Mouse (Mus musculus) neural tube, embryonic 14.5 days (tissue): ENCODE measurements at regions not wholly inside any gene's neighbourhood (a gene's known extent, or its start where the extent isn't known, plus 50 kb on each side); places are given as distances from the start of the nearest gene placed in this dataset.
A peak's percentile ranks its signal among the peaks of the same experiment; 100 is the strongest.

Source experiments
- ATAC-seq: fragments of 200-750 bp; cut with Nextera tagmentation; 2 replicates; pipeline ENCODE4 v1.8.0; 2017; ENCODE audit warnings: low read depth, mild to moderate bottlenecking, moderate TSS enrichment, moderate library complexity
- H3K27ac ChIP-seq: fragments of 300-500 bp; sonication (generic); 2 replicates; pipeline ENCODE4 v1.5.1; 2014; ENCODE audit warnings: low read depth, mild to moderate bottlenecking, control low read depth, low read length, moderate library complexity, mixed read lengths
- H3K27me3 ChIP-seq: fragments of 300-500 bp; sonication (generic); 2 replicates; pipeline ENCODE4 v1.6.1; 2014; ENCODE audit warnings: low read length; ENCODE audit not compliant: control insufficient read depth, insufficient read depth
- H3K36me3 ChIP-seq: fragments of 300-500 bp; sonication (generic); 2 replicates; pipeline ENCODE4 v1.6.1; 2014; ENCODE audit warnings: low read length, mixed read lengths; ENCODE audit not compliant: control insufficient read depth, insufficient read depth
- H3K4me1 ChIP-seq: fragments of 300-500 bp; sonication (generic); 2 replicates; pipeline ENCODE4 v1.6.1; 2014; ENCODE audit warnings: low read length; ENCODE audit not compliant: control insufficient read depth, insufficient read depth
- H3K4me2 ChIP-seq: fragments of 300-500 bp; sonication (generic); 2 replicates; pipeline ENCODE4 v1.6.1; 2014; ENCODE audit warnings: mild to moderate bottlenecking, low read depth, low read length, control low read depth
- H3K4me3 ChIP-seq: fragments of 300-500 bp; sonication (generic); 2 replicates; pipeline ENCODE4 v1.5.1; 2014; ENCODE audit warnings: low read depth, low read length, control low read depth, mixed read lengths
- H3K9ac ChIP-seq: fragments of 300-500 bp; sonication (generic); replicated peaks from 2 replicates; pipeline ENCODE4 v1.6.1; 2014; ENCODE audit warnings: low read depth, mild to moderate bottlenecking, control low read depth, low read length, mixed read lengths
- H3K9me3 ChIP-seq: fragments of 300-500 bp; sonication (generic); 2 replicates; pipeline ENCODE4 v1.6.1; 2016; ENCODE audit warnings: low read length; ENCODE audit not compliant: control insufficient read depth
- WGBS: fragments of 180-500 bp; shearing (Covaris S2); extraction: QIAGEN DNeasy Blood & Tissue Kit; methylation state at CpG from one replicate; pipeline ENCODE4 v1.1.7; 2014; 5-methylcytosine and 5-hydroxymethylcytosine counted together

DNA sequence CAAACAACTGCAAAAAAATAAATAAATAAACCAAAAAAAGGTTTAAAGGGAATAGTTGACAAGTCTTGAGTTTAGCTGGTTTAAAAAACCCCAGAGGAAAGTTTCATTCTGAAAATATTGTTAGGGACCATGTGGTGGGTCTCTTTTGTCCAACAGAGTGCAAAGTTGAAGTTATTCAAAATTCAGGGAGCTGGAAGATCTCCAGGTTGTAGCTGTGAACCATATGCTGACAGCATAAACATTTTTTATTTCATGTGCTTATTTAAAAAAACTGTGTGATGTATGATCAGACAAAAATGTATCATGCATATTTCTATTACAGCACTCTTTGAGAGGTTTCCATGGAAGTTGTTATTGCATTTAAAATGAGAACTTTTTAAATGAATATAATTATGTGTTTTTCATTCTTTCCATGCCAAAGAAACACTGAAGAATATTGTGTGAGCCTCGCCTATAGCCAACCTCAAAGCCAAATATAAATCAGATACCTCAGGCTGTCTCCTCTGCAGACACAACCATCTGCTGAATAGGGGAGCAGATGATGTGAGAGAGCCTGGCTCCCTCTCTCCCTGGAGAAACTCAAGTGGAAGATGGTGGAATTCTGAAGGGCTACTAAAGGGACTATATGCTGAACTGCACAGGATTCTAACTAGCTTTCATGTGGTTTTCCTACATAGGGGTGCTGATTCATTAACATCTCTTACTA, 413.4 kb upstream of the Impad1 start:
- H3K9me3 ChIP-seq = no peaks in the 10 kb centered on the region
- ATAC-seq = no peak
- no peak overlapping the region for H3K4me2 ChIP-seq
- 68% methylated on average over 1 of the region's 1 CpGs for WGBS
- no peak overlapping the region for H3K27ac ChIP-seq
- no peak overlapping the region for H3K9ac ChIP-seq
- no peaks in the 10 kb centered on the region for H3K36me3 ChIP-seq
- no peaks in the 10 kb centered on the region for H3K27me3 ChIP-seq
- no peak overlapping the region for H3K4me3 ChIP-seq
- H3K4me1 ChIP-seq = no peaks in the 10 kb centered on the region

DNA sequence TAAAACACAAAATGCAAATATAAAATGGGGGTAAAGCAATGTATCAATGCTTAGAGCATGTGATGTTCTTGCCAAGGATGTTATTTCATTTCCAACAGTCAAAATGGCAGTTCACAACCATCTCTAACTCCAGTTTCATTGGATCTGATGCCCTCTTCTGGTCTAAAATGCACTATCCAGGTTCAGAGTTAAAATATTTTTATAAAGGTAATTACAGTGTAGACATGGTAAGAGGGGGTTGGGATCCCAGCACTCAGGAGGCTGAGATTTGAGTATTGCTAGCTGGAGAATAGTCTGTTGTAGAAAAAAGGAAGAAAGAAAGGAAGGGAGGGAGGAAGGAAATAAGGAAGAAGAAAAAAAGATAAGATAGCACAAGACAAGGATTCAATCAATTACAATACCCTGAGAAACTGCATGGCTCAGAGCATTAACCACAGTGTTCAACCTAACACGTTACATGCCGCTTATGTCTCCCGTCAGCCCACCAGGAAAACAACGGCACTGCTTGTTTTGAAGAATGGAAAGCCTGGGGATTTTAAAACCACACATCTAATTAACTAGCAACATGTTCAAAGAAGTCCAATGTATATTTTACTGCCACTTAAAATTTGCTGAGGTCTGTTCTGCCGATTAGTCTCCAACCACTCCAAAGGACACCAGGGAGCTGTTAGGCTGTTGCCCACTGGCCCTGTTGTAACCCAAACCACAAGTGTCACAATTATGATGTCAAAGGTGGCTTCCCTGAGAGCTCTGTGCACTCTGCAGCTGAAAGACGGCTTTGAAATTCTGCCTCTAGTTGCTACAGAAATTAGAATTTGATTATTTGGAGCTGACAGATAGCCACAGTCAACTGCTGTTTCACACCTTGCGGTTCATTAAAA, 412.4 kb upstream of the Impad1 start:
- no peaks in the 10 kb centered on the region for H3K27me3 ChIP-seq
- WGBS = 64% methylated on average over 7 of the region's 7 CpGs

DNA sequence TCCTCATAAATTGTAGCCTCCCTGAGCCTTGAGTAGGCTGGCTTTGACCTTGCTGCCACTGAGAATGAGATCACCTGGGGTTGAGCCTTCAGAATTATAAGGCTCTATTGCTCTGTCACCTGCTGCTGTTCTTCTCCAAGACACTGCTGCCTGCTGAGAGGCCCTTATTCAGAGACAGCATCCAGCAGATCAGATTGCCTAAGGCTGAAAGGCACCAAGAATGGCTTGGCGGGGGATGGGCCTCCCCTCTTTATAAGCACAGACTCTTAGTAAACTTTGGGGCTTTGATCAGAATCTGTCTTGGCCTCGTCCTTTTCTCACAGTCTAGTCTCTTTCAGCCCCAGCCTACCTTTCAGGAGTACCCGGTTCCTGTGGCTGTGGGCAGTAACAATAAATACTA, 401.1 kb upstream of the Impad1 start:
- H3K9ac ChIP-seq = no peak overlapping the region
- H3K4me1 ChIP-seq = no peaks in the 10 kb centered on the region
- 15% methylated on average over 3 of the region's 3 CpGs for WGBS
- no peaks in the 10 kb centered on the region for H3K9me3 ChIP-seq
- no peaks in the 10 kb centered on the region for H3K36me3 ChIP-seq
- no peak overlapping the region for H3K4me3 ChIP-seq
- H3K27me3 ChIP-seq = no peaks in the 10 kb centered on the region
- no peak overlapping the region for H3K27ac ChIP-seq
- ATAC-seq = no peak
- no peak overlapping the region for H3K4me2 ChIP-seq

More for the DNA sequence above, 412.4 kb upstream of the Impad1 start:
- no peak overlapping the region for H3K4me3 ChIP-seq
- peak; percentile 74 for ATAC-seq
- H3K27ac ChIP-seq = no peak overlapping the region
- H3K36me3 ChIP-seq = no peaks in the 10 kb centered on the region
- H3K4me2 ChIP-seq = no peak overlapping the region
- H3K4me1 ChIP-seq = no peaks in the 10 kb centered on the region
- H3K9me3 ChIP-seq = no peaks in the 10 kb centered on the region
- H3K9ac ChIP-seq = no peak overlapping the region

DNA sequence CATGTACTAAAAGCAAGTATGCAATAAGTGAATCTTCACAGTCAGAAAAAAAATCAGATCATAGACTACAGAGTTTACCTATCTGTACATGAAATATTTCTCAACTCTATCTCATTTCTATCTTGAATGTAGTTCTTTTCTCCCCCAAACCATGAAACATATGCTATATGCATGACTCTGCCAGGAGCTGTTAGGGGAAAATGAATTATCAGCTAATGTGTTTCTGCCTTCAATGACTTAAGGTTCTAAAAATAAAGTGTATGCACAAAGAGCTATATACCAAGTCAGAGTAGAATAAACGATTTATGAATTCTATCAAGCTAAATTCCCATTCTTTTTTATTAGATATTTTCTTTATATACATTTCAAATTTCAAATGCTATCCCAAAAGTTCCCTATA, 388.4 kb upstream of the Impad1 start:
- no peak overlapping the region for H3K9ac ChIP-seq
- H3K4me3 ChIP-seq = no peak overlapping the region
- no peaks in the 10 kb centered on the region for H3K4me1 ChIP-seq
- ATAC-seq = no peak
- H3K4me2 ChIP-seq = no peak overlapping the region
- WGBS = 78% methylated on average over 1 of the region's 1 CpGs
- no peaks in the 10 kb centered on the region for H3K27me3 ChIP-seq
- H3K36me3 ChIP-seq = no peaks in the 10 kb centered on the region
- no peaks in the 10 kb centered on the region for H3K9me3 ChIP-seq
- no peak overlapping the region for H3K27ac ChIP-seq

DNA sequence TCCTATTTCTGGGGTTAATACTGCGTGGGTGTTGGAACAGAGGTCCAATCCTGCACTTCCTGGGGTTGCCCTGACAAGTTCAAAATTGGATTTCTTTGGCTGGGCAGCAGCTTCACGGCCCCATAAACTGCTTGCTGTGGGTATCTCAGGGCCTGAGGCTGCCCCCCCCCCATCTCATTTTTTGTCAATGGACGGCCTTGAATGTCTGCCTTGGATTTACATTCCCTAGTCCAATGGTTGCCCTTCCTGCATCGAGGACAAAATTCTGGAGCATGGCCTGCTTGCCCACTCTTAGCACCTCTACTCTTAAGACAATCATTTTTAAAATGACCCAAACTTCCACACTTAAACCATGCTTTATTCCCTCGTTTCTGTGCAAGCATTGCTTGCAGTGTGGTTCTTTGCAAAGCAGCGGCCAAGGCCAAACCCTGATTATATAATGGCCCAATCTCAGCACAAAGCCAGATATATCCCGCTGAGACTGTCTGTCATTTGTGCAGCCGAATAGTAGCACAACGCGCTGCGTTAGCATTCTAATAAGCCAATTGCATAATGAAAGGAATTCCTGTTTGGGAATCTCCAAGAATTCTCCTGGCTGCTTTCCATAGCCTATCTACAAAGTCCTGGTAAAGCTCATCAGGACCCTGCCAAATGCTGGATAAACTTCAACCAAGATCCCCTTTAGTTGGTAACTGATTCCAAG, 386.0 kb upstream of the Impad1 start:
- H3K27me3 ChIP-seq = no peaks in the 10 kb centered on the region
- H3K4me1 ChIP-seq = no peaks in the 10 kb centered on the region
- ATAC-seq = no peak
- H3K4me3 ChIP-seq = no peak overlapping the region
- H3K9me3 ChIP-seq = no peaks in the 10 kb centered on the region
- H3K27ac ChIP-seq = no peak overlapping the region
- 66% methylated on average over 11 of the region's 11 CpGs for WGBS
- no peak overlapping the region for H3K9ac ChIP-seq
- no peak overlapping the region for H3K4me2 ChIP-seq
- no peaks in the 10 kb centered on the region for H3K36me3 ChIP-seq

DNA sequence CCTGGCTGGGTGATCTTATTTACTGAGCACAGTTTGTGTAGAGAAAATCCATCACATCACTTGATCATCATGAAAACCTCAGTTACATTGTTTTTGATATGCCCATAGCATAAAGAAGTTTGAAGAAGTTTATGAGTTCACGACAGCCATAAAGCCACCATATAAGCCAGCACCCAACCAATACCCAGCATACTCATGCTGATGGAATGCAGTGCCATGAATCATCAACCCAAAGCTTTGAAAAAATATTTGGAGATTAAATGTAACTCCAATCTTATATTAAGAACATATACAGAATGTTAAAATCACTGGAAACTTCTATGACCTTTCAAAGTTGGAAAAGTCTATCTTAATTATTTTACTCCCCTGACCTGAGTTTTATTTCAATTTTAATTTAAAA, 372.1 kb upstream of the Impad1 start:
- no peak overlapping the region for H3K27ac ChIP-seq
- H3K4me2 ChIP-seq = no peak overlapping the region
- WGBS = 100% methylated on average over 1 of the region's 1 CpGs
- no peaks in the 10 kb centered on the region for H3K9me3 ChIP-seq
- ATAC-seq = no peak
- no peaks in the 10 kb centered on the region for H3K36me3 ChIP-seq
- no peak overlapping the region for H3K9ac ChIP-seq
- H3K4me3 ChIP-seq = no peak overlapping the region
- H3K4me1 ChIP-seq = no peaks in the 10 kb centered on the region
- no peaks in the 10 kb centered on the region for H3K27me3 ChIP-seq

DNA sequence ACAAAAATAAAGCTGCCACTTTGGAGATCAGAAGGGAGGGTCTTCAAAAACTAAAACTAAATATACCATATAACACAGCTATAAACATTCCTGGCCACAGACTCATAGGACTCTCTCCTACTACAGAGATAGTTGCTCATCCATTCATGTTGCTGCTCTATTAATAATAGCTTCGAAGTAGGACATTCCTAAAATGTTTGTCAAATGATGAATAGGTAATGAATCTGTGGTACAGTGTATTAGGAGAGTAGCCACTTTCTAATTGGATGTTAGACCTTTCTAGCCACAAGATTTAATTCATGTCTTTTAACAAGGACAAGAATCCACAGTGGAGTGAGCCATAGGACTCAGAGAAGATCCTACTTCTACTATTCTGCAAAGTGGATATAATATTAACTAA, 367.8 kb upstream of the Impad1 start:
- no peaks in the 10 kb centered on the region for H3K9me3 ChIP-seq
- H3K4me3 ChIP-seq = no peak overlapping the region
- no peak overlapping the region for H3K9ac ChIP-seq
- H3K27ac ChIP-seq = no peak overlapping the region
- H3K4me1 ChIP-seq = no peaks in the 10 kb centered on the region
- H3K36me3 ChIP-seq = no peaks in the 10 kb centered on the region
- H3K27me3 ChIP-seq = no peaks in the 10 kb centered on the region
- no peak for ATAC-seq
- H3K4me2 ChIP-seq = no peak overlapping the region
- 82% methylated on average over 1 of the region's 1 CpGs for whole genome bisulfite sequencing

DNA sequence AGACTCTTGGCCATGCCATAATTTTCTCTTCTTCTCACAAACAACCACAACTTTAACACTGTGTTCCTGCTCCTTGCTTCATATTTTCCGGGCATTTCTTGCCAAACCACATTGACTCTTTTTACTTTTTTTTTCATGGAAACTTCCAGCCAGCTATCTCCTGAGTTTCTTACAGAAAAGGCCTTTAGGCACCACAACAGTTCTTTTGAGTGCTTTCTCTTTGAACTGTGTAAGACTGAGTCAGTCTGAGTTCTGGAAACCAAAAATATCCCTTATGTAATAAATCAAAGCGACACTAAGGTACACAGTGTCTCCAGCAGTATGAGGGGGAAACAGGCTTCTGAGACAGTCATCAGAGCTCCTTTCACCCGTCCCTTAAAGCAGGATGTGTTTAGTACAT, 337.6 kb upstream of the Impad1 start:
- H3K4me2 ChIP-seq = no peak overlapping the region
- no peak overlapping the region for H3K9ac ChIP-seq
- H3K4me3 ChIP-seq = no peak overlapping the region
- H3K27ac ChIP-seq = no peak overlapping the region
- H3K27me3 ChIP-seq = no peaks in the 10 kb centered on the region
- WGBS = 78% methylated on average over 3 of the region's 3 CpGs
- H3K9me3 ChIP-seq = no peaks in the 10 kb centered on the region
- H3K36me3 ChIP-seq = no peaks in the 10 kb centered on the region
- ATAC-seq = no peak
- no peaks in the 10 kb centered on the region for H3K4me1 ChIP-seq

DNA sequence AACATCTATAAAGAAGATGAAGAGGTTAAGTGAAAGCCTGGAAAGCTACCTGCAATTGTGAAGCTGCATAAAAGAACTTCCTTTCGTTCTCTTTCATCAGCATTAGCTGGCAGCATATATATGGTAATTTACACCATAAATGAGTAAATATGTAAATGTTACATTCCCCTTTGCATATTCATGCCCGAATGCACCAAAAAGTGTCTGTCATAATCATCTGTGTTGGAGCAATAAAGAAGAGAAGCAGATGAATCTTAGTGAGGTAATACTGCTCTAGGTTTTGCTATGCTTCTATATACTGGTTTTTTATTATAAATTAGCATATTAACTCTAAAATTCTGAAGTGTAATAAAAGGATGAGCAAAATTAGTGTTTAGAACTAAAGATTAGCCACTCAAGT, 332.9 kb upstream of the Impad1 start:
- 75% methylated on average over 2 of the region's 2 CpGs for WGBS
- Histone ChIP-seq H3K9ac (no peak overlapping the region), H3K4me2 (no peak overlapping the region), H3K27me3 (no peaks in the 10 kb centered on the region), H3K4me3 (no peak overlapping the region), H3K27ac (no peak overlapping the region), H3K36me3 (no peaks in the 10 kb centered on the region), H3K4me1 (no peaks in the 10 kb centered on the region), H3K9me3 (no peaks in the 10 kb centered on the region)
- no peak; the same call in 1 of the 2 replicates for ATAC-seq
